Mouse (Mus musculus) brain, embryonic 14.5 days (tissue): Measurements from ENCODE around the gene Cep19.

Experiments used
- CTCF ChIP-seq: fragments of 200-500 bp; IDR thresholded peaks from 2 replicates; pipeline ENCODE4 v1.5.1; 2012; ENCODE audit warnings: inconsistent platforms, mild to moderate bottlenecking, moderate library complexity, borderline replicate concordance; ENCODE audit not compliant: insufficient read depth, insufficient read length; ENCODE audit errors: extremely low read depth
- POLR2A ChIP-seq: fragments of 200-500 bp; IDR thresholded peaks from 2 replicates; pipeline ENCODE4 v1.6.1; 2012; ENCODE audit warnings: mild to moderate bottlenecking, inconsistent platforms, borderline replicate concordance; ENCODE audit not compliant: poor library complexity, insufficient read depth, insufficient read length, severe bottlenecking; ENCODE audit errors: extremely low read depth

GRCm38 (mm10) chr16:32129449-32130189, 30.0 kb downstream of the Cep19 start:
- TF ChIP-seq CTCF (no peak), POLR2A (no peak)
